Mouse (Mus musculus): ENCODE measurements at regions not wholly inside any gene's neighbourhood (a gene's known extent, or its start where the extent isn't known, plus 50 kb on each side); places are given as distances from the start of the nearest gene placed in this dataset.

DNA sequence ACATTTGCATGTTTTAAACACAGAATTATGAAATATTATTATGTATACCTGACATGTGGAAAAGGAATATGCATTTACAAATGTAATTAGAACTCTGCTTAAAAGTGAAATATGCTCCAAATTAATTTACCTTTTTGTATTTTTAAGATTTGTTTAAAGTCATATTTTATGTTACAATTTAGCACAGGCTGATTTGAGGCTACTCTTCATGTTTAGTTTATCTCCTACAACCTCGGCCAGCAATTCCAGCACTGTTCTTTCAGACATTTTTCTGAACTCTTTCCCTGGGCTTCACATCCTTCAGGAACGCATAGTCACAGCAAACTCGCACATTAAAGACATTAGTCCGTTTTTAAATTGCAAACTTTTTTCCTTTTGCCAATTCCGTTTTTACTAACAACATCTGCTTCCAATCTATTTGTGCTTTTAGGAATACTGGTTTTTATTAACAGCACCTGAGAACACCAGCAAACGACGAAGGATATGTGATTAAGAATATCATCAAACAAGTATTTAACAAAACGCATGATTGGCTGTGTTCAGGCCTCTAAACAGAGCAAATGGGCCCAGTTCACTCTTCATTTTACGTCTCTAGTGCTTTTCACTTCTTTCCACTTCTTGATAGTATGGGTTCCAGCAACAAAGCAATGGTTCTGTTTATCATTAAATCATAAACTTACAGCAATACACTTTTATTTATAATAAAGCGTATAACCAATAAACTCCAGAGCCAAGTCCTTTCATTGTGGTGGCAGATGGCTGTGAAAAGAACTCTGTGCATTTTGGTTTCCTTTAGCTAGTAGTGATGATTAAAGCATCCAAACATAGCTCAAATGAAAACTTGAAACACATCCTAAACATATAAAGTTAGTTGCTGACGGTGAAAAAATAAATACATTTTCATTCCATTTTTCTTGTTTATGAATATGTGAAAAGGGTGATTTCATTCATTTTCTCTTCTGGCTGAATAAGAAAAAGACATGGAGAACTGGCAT is 251.3 kb upstream of the Nfe2l3 start:
- Histone ChIP-seq H3K4me3 (ENCODE audit: low read depth, low read length) (no peak overlapping the region), H3K4me2 (replicated peaks; ENCODE audit: low read depth, low read length) (no peak overlapping the region), H3K36me3 (ENCODE audit: insufficient read depth, low read length) (no peaks in the 10 kb centered on the region), H3K27ac (ENCODE audit: low read length) (no peak overlapping the region), H3K9me3 (ENCODE audit: low read length) (no peaks in the 10 kb centered on the region), H3K27me3 (replicated peaks; ENCODE audit: insufficient read depth, low read length) (peaks cover 79% of the 10 kb centered on the region), H3K9ac (replicated peaks; ENCODE audit: low read depth) (no peak overlapping the region), H3K4me1 (ENCODE audit: insufficient read depth, low read depth, low read length) (no peaks in the 10 kb centered on the region)
- ATAC-seq (no peak), DNase-seq (ENCODE audit: low spot score) (no peak)
- WGBS, result 8% methylated on average over 11 of the region's 11 CpGs
- TF ChIP-seq EP300 (IDR thresholded peaks at IDR 0.05) (no peak), CTCF (IDR thresholded peaks at IDR 0.05) (no peak)

GRCm38 (mm10) chr6:51181905-51182304 is 250.6 kb upstream of the Nfe2l3 start:
- no peaks in the 10 kb centered on the region for H3K36me3 ChIP-seq (ENCODE audit: insufficient read depth, low read length)
- peak; percentile 5 for DNase-seq (ENCODE audit: low spot score)
- H3K9me3 ChIP-seq (ENCODE audit: low read length), result no peaks in the 10 kb centered on the region
- WGBS, result 26% methylated on average over 10 of the region's 10 CpGs
- no peak overlapping the region for H3K4me2 ChIP-seq (replicated peaks; ENCODE audit: low read depth, low read length)
- H3K27ac ChIP-seq (ENCODE audit: low read length), result no peak overlapping the region
- no peak overlapping the region for H3K4me3 ChIP-seq (ENCODE audit: low read depth, low read length)
- H3K9ac ChIP-seq (replicated peaks; ENCODE audit: low read depth), result no peak overlapping the region
- TF ChIP-seq CTCF (IDR thresholded peaks at IDR 0.05), result no peak
- no peak for TF ChIP-seq EP300 (IDR thresholded peaks at IDR 0.05)
- H3K27me3 ChIP-seq (replicated peaks; ENCODE audit: insufficient read depth, low read length), result peaks cover 78% of the 10 kb centered on the region
- ATAC-seq, result no peak
- H3K4me1 ChIP-seq (ENCODE audit: insufficient read depth, low read depth, low read length), result no peaks in the 10 kb centered on the region

DNA sequence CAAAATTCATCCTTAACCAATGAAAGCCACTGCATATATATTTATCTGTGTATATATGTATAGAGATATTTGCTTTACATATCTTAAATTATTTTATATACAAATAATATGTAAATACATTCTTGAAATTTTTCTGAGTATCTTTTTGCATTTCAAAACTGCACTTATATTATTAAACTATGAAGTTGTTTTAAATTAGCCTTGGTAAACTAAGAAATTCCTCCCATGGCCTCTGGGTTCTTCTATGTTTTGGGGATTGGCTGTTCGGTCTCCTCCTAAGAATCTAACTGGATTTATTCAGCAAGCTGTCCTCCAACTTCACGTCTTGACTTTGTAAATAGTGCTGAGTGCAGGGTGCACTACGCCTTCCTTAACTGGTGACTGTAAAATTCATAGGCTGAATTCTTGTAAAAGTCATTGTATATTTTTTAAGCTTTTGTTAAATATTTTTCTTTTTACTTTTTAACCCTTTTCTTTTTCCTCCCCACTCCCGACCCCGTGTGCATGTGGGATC is 249.6 kb upstream of the Nfe2l3 start:
- WGBS, result 9% methylated on average over 5 of the region's 5 CpGs
- Histone ChIP-seq H3K4me1 (ENCODE audit: insufficient read depth, low read depth, low read length) (no peaks in the 10 kb centered on the region), H3K36me3 (ENCODE audit: insufficient read depth, low read length) (no peaks in the 10 kb centered on the region), H3K27ac (ENCODE audit: low read length) (no peak overlapping the region), H3K4me2 (replicated peaks; ENCODE audit: low read depth, low read length) (no peak overlapping the region), H3K9ac (replicated peaks; ENCODE audit: low read depth) (no peak overlapping the region), H3K27me3 (replicated peaks; ENCODE audit: insufficient read depth, low read length) (peaks cover 79% of the 10 kb centered on the region), H3K9me3 (ENCODE audit: low read length) (no peaks in the 10 kb centered on the region), H3K4me3 (ENCODE audit: low read depth, low read length) (no peak overlapping the region)
- peak; percentile 19 for DNase-seq (ENCODE audit: low spot score)
- TF ChIP-seq EP300 (IDR thresholded peaks at IDR 0.05) (no peak), CTCF (IDR thresholded peaks at IDR 0.05) (no peak)
- ATAC-seq, result no peak

- ATAC-seq (no peak), DNase-seq (ENCODE audit: low spot score) (no peak)
- Histone ChIP-seq H3K27me3 (replicated peaks; ENCODE audit: insufficient read depth, low read length) (peaks cover 89% of the 10 kb centered on the region), H3K9me3 (ENCODE audit: low read length) (no peaks in the 10 kb centered on the region), H3K27ac (ENCODE audit: low read length) (no peak overlapping the region), H3K4me3 (ENCODE audit: low read depth, low read length) (no peak overlapping the region), H3K9ac (replicated peaks; ENCODE audit: low read depth) (no peak overlapping the region), H3K4me2 (replicated peaks; ENCODE audit: low read depth, low read length) (no peak overlapping the region), H3K36me3 (ENCODE audit: insufficient read depth, low read length) (no peaks in the 10 kb centered on the region), H3K4me1 (ENCODE audit: insufficient read depth, low read depth, low read length) (no peaks in the 10 kb centered on the region)
- 1% methylated on average over 21 of the region's 21 CpGs for WGBS
- TF ChIP-seq EP300 (IDR thresholded peaks at IDR 0.05), result no peak
- TF ChIP-seq CTCF (IDR thresholded peaks at IDR 0.05), result no peak
Measured at GRCm38 (mm10) chr6:51183576-51184420, 248.7 kb upstream of the Nfe2l3 start.

DNA sequence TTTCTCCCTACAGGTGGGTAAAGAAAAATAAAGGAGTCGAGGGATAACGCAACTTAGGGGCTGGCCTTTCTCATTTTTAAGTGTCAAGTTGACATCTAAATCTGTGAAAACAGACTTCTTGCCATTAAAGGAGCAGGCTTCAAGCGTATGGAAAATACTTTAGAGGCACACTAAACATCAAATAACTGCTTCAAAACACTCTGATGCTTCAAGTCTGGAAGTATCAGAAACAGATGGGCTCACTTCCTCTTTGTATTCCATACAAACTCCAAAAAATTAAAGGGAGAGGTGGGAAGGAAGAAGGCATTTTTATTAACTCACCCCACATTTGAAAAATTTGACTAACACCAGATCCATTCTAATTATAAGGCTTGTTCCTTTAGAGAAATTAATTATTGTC is 248.0 kb upstream of the Nfe2l3 start:
- no peak overlapping the region for H3K27ac ChIP-seq (ENCODE audit: low read length)
- no peaks in the 10 kb centered on the region for H3K4me1 ChIP-seq (ENCODE audit: insufficient read depth, low read depth, low read length)
- peaks cover 88% of the 10 kb centered on the region for H3K27me3 ChIP-seq (replicated peaks; ENCODE audit: insufficient read depth, low read length)
- no peaks in the 10 kb centered on the region for H3K9me3 ChIP-seq (ENCODE audit: low read length)
- ATAC-seq, result no peak
- 6% methylated on average over 3 of the region's 3 CpGs for WGBS
- H3K4me3 ChIP-seq (ENCODE audit: low read depth, low read length), result no peak overlapping the region
- no peak for DNase-seq (ENCODE audit: low spot score)
- TF ChIP-seq CTCF (IDR thresholded peaks at IDR 0.05), result no peak
- TF ChIP-seq EP300 (IDR thresholded peaks at IDR 0.05), result no peak
- no peak overlapping the region for H3K9ac ChIP-seq (replicated peaks; ENCODE audit: low read depth)
- no peak overlapping the region for H3K4me2 ChIP-seq (replicated peaks; ENCODE audit: low read depth, low read length)
- H3K36me3 ChIP-seq (ENCODE audit: insufficient read depth, low read length), result no peaks in the 10 kb centered on the region

DNA sequence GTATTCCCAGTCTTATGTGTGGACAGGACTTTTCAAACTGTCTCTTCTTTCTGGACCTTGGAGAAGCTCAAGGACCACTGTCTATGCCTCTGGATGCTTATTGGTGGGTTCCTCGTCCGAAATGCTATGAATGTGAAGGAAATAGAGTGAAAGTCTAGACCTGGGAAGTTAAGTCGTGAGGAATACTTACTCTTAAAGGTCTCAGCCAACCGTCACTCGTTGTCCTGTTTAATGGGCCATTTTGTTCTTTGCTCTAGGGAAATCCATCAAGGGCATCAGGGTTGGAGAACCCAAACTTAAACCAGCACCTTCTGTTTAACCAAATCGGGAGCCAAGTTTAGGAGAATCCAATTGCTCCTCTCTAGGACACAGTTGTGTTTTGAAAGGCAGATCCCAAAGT is 247.3 kb upstream of the Nfe2l3 start:
- Histone ChIP-seq H3K4me3 (ENCODE audit: low read depth, low read length) (no peak overlapping the region), H3K9me3 (ENCODE audit: low read length) (no peaks in the 10 kb centered on the region), H3K4me1 (ENCODE audit: insufficient read depth, low read depth, low read length) (no peaks in the 10 kb centered on the region), H3K27ac (ENCODE audit: low read length) (no peak overlapping the region), H3K36me3 (ENCODE audit: insufficient read depth, low read length) (no peaks in the 10 kb centered on the region), H3K9ac (replicated peaks; ENCODE audit: low read depth) (no peak overlapping the region), H3K4me2 (replicated peaks; ENCODE audit: low read depth, low read length) (no peak overlapping the region), H3K27me3 (replicated peaks; ENCODE audit: insufficient read depth, low read length) (peaks cover 88% of the 10 kb centered on the region)
- ATAC-seq (no peak), DNase-seq (ENCODE audit: low spot score) (no peak)
- WGBS, result 24% methylated on average over 6 of the region's 6 CpGs
- TF ChIP-seq CTCF (IDR thresholded peaks at IDR 0.05) (no peak), EP300 (IDR thresholded peaks at IDR 0.05) (no peak)

All from lung, postnatal 0 days (tissue).